Mouse (Mus musculus) kidney, embryonic 14.5 days (tissue): ENCODE measurements around the gene Tkfc. TPM values are rescaled to one million over a fixed set of nuclear protein-coding genes. Genes with fewer than 3 reads are reported as not detected.
"Not testable (repeated sequence)": the region's sequence is repeated elsewhere in the genome, so short reads cannot be mapped to it uniquely, and the experiment has no call there.

Source experiments
- ATAC-seq: fragments of 200-750 bp; cut with Nextera tagmentation; 2 replicates; pipeline ENCODE4 v1.8.0; 2017; ENCODE audit warnings: moderate number of reproducible peaks, mild to moderate bottlenecking, moderate TSS enrichment, moderate library complexity; ENCODE audit not compliant: low FRiP score, low TSS enrichment
- H3K27ac ChIP-seq: fragments of 300-500 bp; sonication (generic); 2 replicates; pipeline ENCODE4 v1.5.1; 2014; ENCODE audit warnings: low read depth, mild to moderate bottlenecking, low read length, moderate library complexity, mixed read lengths
- H3K27me3 ChIP-seq: fragments of 300-500 bp; sonication (generic); 2 replicates; pipeline ENCODE4 v1.6.1; 2014; ENCODE audit warnings: mild to moderate bottlenecking, low read length; ENCODE audit not compliant: control insufficient read depth, insufficient read depth
- H3K36me3 ChIP-seq: fragments of 300-500 bp; sonication (generic); 2 replicates; pipeline ENCODE4 v1.6.1; 2014; ENCODE audit warnings: low read length, mixed read lengths; ENCODE audit not compliant: control insufficient read depth, insufficient read depth
- H3K4me1 ChIP-seq: fragments of 300-500 bp; sonication (generic); 2 replicates; pipeline ENCODE4 v1.6.1; 2014; ENCODE audit warnings: low read length, mixed read lengths; ENCODE audit not compliant: control insufficient read depth, insufficient read depth
- H3K4me2 ChIP-seq: fragments of 300-500 bp; sonication (generic); replicated peaks from 2 replicates; pipeline ENCODE4 v1.6.1; 2014; ENCODE audit warnings: low read depth, mild to moderate bottlenecking, low read length
- H3K4me3 ChIP-seq: fragments of 300-500 bp; sonication (generic); 2 replicates; pipeline ENCODE4 v1.5.1; 2014; ENCODE audit warnings: mild to moderate bottlenecking, low read length
- H3K9ac ChIP-seq: fragments of 300-500 bp; sonication (generic); 2 replicates; pipeline ENCODE4 v1.6.1; 2014; ENCODE audit warnings: low read depth, mild to moderate bottlenecking, low read length, moderate library complexity
- H3K9me3 ChIP-seq: fragments of 300-500 bp; sonication (generic); 2 replicates; pipeline ENCODE4 v1.6.1; 2016; ENCODE audit warnings: low read length; ENCODE audit not compliant: control insufficient read depth
- WGBS: fragments of 180-500 bp; shearing (Covaris S2); extraction: QIAGEN DNeasy Blood & Tissue Kit; methylation state at CpG from one replicate; pipeline ENCODE4 v1.1.7; 2014; 5-methylcytosine and 5-hydroxymethylcytosine counted together
- polyA plus RNA-seq: library from polyadenylated mRNA; unstranded; fragments of >200 nt; fragmentation: Nextera tagmentation; extraction: Ambion mirVana; gene quantifications from 2 replicates; pipeline ENCODE4 v1.2.1, GENCODE M21; 2014

The Tkfc gene
- polyA plus RNA-seq, 1 experiment from 2014 or later, result 30.0 TPM

DNA sequence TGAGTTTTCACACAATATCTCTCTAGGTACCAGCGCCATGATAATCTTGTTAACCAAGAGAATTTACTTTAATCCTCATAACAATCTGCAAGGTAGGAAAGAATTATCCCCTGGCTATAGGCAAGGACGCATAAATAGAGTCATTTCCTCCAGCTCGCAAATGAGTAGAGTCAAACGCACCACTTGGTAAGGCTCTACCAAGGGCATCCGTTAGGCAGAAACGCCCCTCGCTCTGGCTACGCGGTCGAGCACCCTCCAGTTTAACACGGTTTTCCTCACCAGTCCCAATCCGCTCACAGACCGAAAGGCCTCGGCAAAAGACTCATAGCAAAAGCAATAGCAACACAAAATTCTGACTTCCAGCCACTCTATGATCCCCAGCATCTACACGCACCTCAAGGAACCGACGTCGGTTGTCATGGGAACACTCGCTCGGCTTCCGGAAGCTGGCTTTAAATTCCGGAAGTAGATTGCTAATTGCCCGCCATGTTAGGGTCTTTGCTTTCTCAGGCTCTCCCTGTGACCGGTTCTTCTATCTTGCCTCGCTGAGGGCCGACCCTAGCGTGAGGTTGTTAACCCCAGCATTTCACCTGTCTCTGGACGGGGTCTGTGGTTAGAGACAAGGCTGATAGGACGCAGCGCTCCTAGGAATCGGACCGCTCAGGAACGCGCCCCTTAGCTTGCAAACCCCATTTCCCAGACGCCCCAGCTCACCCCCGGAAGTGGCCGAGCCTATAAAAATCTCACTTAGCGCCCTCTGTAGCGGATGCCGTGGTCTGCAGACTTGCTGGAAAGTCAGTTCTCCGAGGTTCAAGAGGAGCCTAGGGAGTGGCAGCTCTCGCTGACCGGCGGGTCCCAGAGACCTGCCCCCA lies 28.5 kb downstream of the Tkfc start, which contains the start of the genes Cyb561a3 and Tmem138:
Cyb561a3 (plus strand) TSS at position 483 of the 872 bp plus-strand sequence.
Tmem138 (minus strand) TSS at position 673 of the 872 bp plus-strand sequence.
- WGBS, result under 1% methylated on average over 44 of the region's 44 CpGs

GRCm38 (mm10) chr19:10569627-10570026 lies 35.8 kb downstream of the Tkfc start:
- H3K9me3 ChIP-seq, result no peaks in the 10 kb centered on the region
- H3K4me3 ChIP-seq, result no peak overlapping the region
- no peak for ATAC-seq
- WGBS, result 94% methylated on average over 6 of the region's 6 CpGs
- H3K27me3 ChIP-seq, result no peaks in the 10 kb centered on the region
- H3K4me2 ChIP-seq, result no peak overlapping the region
- no peak overlapping the region for H3K9ac ChIP-seq
- peaks cover 46% of the 10 kb centered on the region for H3K36me3 ChIP-seq
- H3K27ac ChIP-seq, result no peak overlapping the region
- no peaks in the 10 kb centered on the region for H3K4me1 ChIP-seq

More for the DNA sequence above, 28.5 kb downstream of the Tkfc start, which contains the start of the genes Cyb561a3 and Tmem138:
- Histone ChIP-seq H3K9ac (peak within 1 kb of the TSS; percentile 76), H3K36me3 (peaks cover 31% of the 10 kb centered on the region), H3K4me1 (peaks cover 4% of the 10 kb centered on the region; the same call in 1 of the 2 replicates), H3K4me2 (peak within 1 kb of the TSS; percentile 81), H3K4me3 (peak within 1 kb of the TSS; percentile 78), H3K9me3 (no peaks in the 10 kb centered on the region), H3K27me3 (no peaks in the 10 kb centered on the region), H3K27ac (peak within 1 kb of the TSS; percentile 73)
- ATAC-seq, result peak; percentile 97

DNA sequence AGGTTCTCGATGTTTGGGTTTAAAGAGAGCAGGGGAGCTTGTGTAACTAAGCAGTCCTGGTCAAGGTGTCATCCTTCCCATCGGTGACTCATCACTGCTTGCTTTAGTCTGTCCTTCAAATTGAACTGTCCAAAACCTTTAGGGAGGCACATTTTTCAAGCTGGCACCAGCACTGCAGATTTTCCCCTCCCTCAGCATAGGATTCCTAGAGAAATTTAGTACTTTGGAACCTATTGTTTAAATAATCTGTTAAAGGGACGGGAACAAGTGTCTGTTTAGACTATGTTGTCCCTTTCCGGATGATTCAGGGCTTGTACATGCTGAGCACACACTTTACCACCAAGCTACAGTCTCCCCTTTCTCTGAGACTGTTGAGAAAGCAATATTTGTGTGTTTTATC lies 40.2 kb downstream of the Tkfc start:
- no peak overlapping the region for H3K4me2 ChIP-seq
- ATAC-seq, result no peak
- 76% methylated on average over 4 of the region's 4 CpGs for WGBS
- no peak overlapping the region for H3K9ac ChIP-seq
- H3K27me3 ChIP-seq, result no peaks in the 10 kb centered on the region
- 0 out of 2 replicates have a peak, but pooled peaks cover 3% of the 10 kb centered on the region for H3K4me1 ChIP-seq
- no peak overlapping the region for H3K27ac ChIP-seq
- no peaks in the 10 kb centered on the region for H3K9me3 ChIP-seq
- no peak overlapping the region for H3K4me3 ChIP-seq
- H3K36me3 ChIP-seq, result peaks cover 6% of the 10 kb centered on the region; the same call in 1 of the 2 replicates

DNA sequence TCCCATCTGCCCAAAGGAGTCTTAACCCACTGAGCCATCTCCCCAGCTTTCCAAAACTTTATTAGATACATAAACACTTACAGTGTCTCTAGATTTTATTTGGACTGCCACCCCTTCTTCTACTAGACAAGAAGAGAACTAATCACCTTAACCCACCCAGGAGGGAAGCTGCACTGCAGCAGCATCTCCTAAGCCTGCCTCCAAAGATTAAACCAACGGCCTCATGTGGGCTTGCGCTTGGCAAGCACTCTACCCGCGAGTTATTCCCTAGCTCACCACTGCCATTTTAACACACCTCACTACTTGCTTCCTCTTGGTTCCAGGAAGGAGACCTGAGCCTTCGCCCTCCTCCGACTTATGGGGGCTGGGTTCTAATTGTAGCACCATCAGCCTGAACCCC lies 41.2 kb downstream of the Tkfc start:
- Histone ChIP-seq H3K4me1 (0 out of 2 replicates have a peak, but pooled peaks cover 3% of the 10 kb centered on the region), H3K4me2 (no peak overlapping the region), H3K27me3 (no peaks in the 10 kb centered on the region), H3K36me3 (no peaks in the 10 kb centered on the region), H3K9ac (no peak overlapping the region), H3K9me3 (no peaks in the 10 kb centered on the region), H3K4me3 (no peak overlapping the region), H3K27ac (no peak overlapping the region)
- WGBS, result 83% methylated on average over 6 of the region's 6 CpGs
- ATAC-seq, result no peak

DNA sequence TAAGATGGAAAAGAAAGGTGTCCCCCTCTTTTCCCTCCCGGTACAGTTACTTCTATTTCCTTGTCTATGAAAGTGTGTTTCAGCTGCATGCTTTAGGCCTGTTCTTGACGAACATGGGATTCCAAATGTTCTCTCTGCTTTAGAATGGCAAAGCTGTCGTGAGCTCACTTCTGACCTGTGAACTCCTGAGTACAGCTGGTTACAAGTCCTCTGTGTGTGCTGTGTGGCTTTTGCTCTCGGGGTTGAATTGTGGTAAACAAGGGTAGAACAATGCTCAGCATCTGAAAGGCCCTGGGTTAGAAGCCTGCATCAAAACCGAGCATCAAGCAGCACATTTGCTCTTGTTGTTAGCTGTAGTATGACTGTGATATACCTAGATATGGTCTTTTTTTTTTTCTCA lies 43.1 kb downstream of the Tkfc start:
- no peak for ATAC-seq
- Histone ChIP-seq H3K36me3 (no peaks in the 10 kb centered on the region), H3K9ac (no peak overlapping the region), H3K27me3 (no peaks in the 10 kb centered on the region), H3K27ac (no peak overlapping the region; the same call in 1 of the 2 replicates), H3K4me2 (no peak overlapping the region), H3K9me3 (no peaks in the 10 kb centered on the region), H3K4me3 (no peak overlapping the region), H3K4me1 (0 out of 2 replicates have a peak, but pooled peaks cover 3% of the 10 kb centered on the region)
- 70% methylated on average over 5 of the region's 5 CpGs for WGBS

GRCm38 (mm10) chr19:10561558-10562314 lies 43.7 kb downstream of the Tkfc start:
- Histone ChIP-seq H3K27me3 (no peaks in the 10 kb centered on the region), H3K36me3 (no peaks in the 10 kb centered on the region), H3K4me1 (0 out of 2 replicates have a peak, but pooled peaks cover 3% of the 10 kb centered on the region), H3K4me3 (no peak overlapping the region), H3K9ac (no peak overlapping the region), H3K4me2 (no peak overlapping the region), H3K9me3 (no peaks in the 10 kb centered on the region), H3K27ac (peak overlapping the region; percentile 63)
- 61% methylated on average over 6 of the region's 6 CpGs for WGBS
- ATAC-seq, result no peak

GRCm38 (mm10) chr19:10560108-10560507 lies 45.3 kb downstream of the Tkfc start:
- H3K4me3 ChIP-seq, result no peak overlapping the region
- H3K9ac ChIP-seq, result no peak overlapping the region
- H3K4me2 ChIP-seq, result no peak overlapping the region
- ATAC-seq, result no peak
- WGBS, result 37% methylated on average over 5 of the region's 5 CpGs
- H3K9me3 ChIP-seq, result no peaks in the 10 kb centered on the region
- no peaks in the 10 kb centered on the region for H3K27me3 ChIP-seq
- no peaks in the 10 kb centered on the region for H3K36me3 ChIP-seq
- H3K4me1 ChIP-seq, result peaks cover 7% of the 10 kb centered on the region; the same call in 1 of the 2 replicates
- H3K27ac ChIP-seq, result no peak overlapping the region

DNA sequence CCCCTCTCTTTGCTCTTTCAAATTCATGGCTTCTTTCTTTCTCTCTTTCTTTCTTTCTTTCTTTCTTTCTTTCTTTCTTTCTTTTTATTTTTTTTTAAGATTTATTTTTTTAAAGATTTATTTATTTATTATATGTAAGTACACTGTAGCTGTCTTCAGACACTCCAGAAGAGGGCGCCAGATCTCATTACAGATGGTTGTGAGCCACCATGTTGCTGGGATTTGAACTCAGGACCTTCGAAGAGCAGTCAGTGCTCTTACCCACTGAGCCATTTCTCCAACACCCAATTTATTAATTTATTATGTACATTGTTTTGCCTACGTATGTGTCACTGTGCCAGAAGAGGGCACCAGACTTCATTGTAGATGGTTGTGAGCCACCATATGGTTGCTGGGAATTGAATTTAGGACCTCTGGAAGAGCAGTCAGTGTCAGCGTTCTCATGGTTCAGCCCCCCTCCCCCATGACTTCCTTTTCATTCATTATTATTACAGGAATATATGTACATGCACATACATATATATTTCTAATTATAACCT lies 47.5 kb downstream of the Tkfc start:
- WGBS, result 75% methylated on average over 4 of the region's 4 CpGs
- not testable (repeated sequence) for ATAC-seq, H3K9me3 ChIP-seq, H3K9ac ChIP-seq, H3K4me2 ChIP-seq, H3K27me3 ChIP-seq, H3K27ac ChIP-seq, H3K36me3 ChIP-seq, H3K4me3 ChIP-seq
- peaks cover 12% of the 10 kb centered on the region; the same call in 1 of the 2 replicates for H3K4me1 ChIP-seq
